Mouse (Mus musculus) G1E-ER4 (cell line): ENCODE data around the gene Gdpd5. TPM values are rescaled to one million over a fixed set of nuclear protein-coding genes. Genes with fewer than 3 reads are reported as not detected.

Source experiments
- GATA1 ChIP-seq: IDR thresholded peaks from one replicate; pipeline ENCODE4 v1.8.0; 2012; ENCODE audit warnings: low read length, inconsistent platforms
- polyA plus RNA-seq: library from polyadenylated mRNA; stranded (reverse); fragments of >175 nt; gene quantifications from 2 replicates; pipeline ENCODE4 v1.2.3, GENCODE M21; 2012

Gdpd5 gene
- polyA plus RNA-seq, 1 experiment = 0.11 TPM

DNA sequence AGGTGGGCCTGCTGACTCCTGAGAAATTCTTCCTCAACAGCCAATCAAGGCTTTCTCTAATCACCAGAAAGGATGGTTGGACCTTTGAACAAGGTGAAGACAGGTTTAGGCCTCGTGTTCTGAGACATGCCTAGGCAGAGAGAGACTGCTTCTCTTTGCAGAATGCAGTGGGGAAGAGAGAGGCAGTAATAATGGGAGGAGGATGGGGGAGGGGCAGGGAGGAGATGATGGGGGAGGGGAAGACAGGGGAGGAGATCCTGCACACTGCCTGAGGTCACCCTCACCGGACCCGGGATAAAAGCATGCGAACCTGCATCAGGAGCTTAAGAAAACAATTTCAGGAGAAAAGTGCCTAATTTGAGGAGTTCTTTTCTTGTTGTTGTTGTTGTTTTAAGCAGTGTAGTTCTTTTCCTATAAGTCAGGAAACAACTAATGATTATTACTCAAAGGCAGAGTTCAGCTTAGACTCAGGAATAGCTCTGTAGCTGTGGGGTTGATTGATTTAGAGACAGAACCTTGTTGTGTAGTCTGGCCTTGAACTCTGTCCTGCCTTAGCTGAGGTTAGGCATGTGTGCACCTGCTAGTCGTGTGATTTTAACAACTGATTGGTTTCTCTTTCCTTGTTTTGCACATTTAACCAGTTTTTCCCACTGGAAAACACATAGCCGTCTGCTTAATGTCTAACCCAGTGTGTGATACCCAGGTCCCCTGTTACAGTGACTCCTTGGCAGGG lies 30.0 kb downstream of the Gdpd5 start:
- TF ChIP-seq GATA1 = no peak

DNA sequence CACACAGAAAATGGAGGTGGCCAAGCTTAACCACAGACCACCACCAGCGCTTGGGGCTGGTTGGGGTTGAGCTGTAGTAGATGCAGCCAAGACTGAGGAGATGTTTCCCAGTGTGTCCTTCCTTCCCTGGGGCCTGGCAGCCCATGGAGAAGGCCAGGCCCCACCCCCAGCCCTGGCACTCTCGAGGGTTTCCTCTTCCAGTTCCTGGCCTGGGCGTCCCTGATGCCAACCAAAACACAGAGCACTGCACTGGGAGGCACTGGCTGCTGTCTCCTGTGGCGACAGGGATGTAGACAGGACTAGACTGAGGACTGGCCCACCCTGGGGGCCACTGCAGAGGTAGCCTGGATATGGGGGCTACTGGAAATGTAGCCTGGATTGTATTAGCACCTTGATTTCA lies 33.8 kb downstream of the Gdpd5 start:
- no peak for TF ChIP-seq GATA1

DNA sequence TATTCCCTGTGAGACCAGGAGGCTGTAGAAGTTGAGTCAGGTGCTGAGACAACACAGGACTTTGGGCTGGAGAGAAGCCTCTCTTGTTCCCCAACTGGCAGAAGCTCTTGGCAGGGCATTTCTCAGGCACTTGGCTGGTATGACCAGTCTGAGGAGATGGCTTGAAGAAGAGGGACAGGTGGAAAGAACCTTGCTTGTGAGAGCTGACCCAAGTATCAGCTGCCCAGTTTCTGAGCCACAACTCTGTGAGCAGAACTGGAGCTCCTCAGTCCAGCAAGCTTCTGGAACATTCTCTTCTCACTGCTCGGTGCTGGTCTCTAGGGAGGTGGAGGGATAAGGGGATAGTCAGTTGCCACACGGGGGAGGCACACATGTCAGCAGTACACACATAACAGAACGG lies 38.1 kb downstream of the Gdpd5 start:
- no peak for TF ChIP-seq GATA1

DNA sequence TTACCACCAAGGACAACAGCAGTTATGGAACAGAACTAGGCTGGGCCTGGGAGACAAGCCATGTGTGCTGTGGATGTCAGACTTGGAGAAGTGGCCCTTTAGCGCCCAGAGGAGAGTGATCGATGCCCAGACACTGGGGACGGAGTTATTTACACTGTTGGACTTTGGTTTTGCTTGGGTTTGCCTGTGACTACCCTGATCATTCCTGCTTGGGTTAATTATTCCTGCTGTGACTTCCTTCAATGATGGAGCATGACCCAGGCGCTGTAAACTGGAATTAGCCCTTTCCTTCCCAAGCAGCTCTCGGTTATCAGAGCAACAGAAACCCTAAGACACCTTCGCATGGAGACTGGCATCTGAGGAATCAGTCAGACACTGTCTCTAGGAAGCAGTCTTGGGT lies 39.8 kb downstream of the Gdpd5 start:
- TF ChIP-seq GATA1 = no peak

DNA sequence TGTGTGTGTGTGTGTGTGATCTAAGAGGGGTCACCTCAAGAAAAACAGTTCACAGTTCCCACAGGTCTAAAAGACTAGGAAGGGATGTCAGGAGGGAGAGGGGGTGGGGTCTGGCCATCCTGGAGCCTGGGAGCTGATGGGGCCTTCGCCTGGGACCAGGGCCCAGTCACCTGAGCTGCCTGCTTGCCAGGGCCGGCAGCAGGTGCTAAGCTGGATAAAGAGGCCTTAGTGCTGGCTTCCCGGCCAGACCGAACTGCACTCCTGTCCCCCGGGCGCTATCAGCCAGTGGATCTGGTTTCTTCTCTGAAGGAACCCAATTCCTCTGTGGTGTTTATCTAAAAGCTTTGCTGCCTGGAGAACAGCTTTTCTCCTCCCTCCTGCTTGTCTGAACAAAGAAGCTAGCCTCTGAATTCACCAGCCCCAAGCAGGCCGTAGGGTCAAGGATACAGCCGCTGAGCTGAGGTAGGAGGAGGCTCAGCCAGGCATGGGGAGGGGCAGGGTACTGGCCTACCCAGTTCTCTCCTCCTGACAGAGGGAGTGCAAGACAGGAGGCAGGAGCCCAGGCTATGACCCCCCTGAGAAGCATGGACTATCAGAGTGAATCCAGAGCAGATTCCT lies 43.4 kb downstream of the Gdpd5 start:
- TF ChIP-seq GATA1 = no peak

DNA sequence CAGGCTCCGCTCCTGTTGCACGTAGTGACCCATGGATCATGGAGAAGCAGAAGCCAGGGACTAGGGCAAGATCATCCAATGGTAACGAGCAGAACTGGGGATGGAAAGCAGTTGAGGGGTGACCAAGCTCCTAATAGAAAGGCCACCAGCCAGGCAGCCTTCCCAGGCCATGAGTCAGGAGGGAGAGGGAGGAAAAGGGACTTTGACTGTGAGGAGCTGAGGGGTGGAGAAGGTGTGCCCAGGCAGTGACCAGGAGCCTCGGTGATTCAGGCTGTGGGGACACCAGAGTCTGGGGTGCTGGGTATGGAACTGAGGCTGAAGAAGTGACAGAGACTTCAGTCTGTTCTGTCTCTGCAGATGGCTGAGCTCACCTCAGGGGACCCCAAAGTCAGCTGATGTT lies 44.5 kb downstream of the Gdpd5 start:
- no peak for TF ChIP-seq GATA1

DNA sequence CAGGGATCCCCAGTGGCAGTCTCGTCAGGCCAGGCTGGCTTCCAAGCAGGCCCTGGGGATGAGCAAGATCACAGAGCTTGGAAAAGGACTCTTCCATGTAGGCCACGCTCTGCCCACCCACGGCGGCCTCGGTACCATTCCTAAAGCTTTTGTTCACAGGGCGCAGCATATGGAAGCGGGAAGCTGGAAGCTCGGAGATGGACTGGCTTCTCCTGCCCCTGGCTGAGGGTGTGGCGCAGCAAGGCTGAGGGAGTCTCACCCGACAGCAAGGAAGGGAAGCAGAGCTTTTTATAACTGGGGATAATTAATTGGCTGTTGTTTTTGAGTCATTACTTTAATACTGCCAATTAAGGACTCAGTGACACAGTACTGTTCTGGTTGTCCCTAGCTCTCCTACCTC lies 45.8 kb downstream of the Gdpd5 start:
- TF ChIP-seq GATA1 = no peak

DNA sequence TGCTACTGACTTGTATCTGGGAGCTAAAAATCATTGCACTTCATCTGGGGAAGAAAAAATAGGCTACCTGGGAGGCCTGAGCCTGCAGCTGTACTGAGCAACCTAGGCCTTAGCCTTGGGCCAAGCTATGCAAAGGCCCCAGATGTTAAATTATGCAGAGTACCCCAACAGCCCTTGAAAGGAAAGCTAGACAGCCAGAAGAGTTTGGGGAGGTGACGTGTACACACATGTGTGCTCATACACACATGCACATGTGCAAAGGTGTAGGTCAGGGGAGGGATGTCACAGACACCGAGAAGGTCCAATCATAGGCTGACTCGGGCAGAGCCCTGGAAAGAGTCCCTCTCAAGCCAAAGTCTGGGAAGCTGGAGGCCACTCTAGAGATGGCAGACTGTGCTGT lies 46.8 kb downstream of the Gdpd5 start:
- TF ChIP-seq GATA1 = no peak

GRCm38 (mm10) chr7:99428836-99429235 lies 47.6 kb downstream of the Gdpd5 start:
- no peak for TF ChIP-seq GATA1

DNA sequence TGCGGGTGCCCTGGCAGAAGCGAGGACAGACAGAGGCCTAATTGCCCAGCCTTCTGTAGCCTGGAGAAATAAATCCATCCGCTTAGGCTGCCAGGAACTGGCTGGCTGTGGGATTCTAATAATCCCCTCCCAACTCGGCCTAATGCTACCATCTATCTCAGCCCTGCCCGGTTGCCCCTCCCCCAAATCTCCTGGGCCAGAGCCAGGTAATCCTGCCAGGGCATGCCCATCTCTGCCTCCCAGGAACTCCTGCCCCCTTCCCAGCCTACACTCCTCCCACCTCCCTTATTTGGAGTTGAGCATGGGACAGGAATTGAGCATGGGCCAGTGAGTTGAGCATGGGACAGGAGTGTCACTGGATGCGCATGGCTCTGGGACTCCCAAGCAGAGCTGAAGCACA lies 48.6 kb downstream of the Gdpd5 start:
- no peak for TF ChIP-seq GATA1

GRCm38 (mm10) chr7:99430246-99430645 lies 49.0 kb downstream of the Gdpd5 start:
- no peak for TF ChIP-seq GATA1

GRCm38 (mm10) chr7:99432248-99432647 lies 51.0 kb downstream of the Gdpd5 start:
- no peak for TF ChIP-seq GATA1

- TF ChIP-seq GATA1 = no peak
These were observed 51.6 kb downstream of the Gdpd5 start for GRCm38 (mm10) chr7:99432863-99433262.

GRCm38 (mm10) chr7:99434672-99435250 lies 53.5 kb downstream of the Gdpd5 start:
- no peak for TF ChIP-seq GATA1

DNA sequence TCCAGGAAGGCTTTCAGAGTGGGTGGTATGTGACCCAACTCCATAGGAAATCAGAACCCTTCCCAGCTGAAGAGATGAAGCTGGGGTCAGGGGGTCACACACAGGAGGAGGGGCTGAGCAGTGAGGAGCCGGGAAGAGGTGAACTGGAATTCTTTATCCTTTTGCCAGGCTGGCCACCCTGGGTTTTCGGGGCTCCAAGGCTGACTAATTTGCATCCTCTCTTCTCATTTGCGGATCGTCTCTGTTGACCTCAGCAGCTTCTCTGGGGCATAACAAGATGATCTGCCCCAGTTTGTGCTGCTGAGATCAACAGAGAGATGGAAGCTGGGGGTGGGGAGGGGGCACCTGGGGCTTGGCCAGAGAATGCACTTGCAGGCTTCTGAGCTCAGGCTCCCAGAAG lies 55.3 kb downstream of the Gdpd5 start:
- TF ChIP-seq GATA1 = no peak

DNA sequence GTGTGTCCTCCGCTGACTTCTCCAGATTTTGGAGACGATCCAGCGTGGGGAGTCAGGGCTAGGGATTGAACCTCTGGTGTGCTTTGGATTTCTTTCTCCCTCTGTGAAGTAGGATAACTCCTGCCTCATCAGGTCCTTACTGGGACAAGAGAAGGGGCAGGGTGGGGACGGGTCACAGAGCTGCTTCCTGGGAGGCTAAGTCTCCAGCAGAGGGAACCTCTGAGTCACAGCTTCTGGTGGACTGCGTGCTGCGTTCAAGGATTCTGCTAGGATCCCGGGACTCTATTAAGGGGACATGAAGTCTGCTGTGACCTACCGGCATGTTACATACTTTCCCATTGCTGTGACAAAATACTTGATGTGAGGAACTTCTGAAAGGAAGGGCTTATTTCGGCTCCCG lies 57.7 kb downstream of the Gdpd5 start:
- TF ChIP-seq GATA1 = no peak

DNA sequence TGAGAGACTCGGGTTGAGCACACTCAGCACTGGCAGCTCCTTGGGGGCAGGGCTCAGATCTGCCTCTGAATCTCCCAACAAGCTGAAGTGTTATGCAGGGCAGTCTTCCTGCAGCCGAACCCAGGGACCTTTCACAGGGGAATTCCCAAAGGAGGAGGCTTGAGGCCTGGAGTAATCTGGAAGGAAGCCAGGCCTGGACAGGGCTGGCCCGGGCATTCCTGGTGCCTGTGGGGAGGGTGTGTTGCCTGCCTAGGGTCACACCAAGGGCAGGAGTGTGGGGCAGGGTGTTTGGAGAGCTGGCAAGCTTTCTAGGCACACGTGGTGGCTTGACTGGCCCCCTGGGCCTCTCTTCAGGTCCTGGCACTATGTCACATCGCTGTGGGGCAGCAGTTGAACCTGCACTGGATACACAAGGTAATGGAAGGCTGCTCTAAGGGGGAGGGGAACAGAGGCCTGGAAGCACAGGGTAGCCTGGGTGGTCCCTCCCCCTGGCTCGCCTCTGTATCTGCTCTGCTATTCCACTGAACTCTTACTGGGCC lies 60.4 kb downstream of the Gdpd5 start:
- no peak for TF ChIP-seq GATA1

GRCm38 (mm10) chr7:99443164-99443563 lies 62.0 kb downstream of the Gdpd5 start:
- no peak for TF ChIP-seq GATA1
